Mouse (Mus musculus): Measurements from ENCODE around the gene Skap2.

DNA sequence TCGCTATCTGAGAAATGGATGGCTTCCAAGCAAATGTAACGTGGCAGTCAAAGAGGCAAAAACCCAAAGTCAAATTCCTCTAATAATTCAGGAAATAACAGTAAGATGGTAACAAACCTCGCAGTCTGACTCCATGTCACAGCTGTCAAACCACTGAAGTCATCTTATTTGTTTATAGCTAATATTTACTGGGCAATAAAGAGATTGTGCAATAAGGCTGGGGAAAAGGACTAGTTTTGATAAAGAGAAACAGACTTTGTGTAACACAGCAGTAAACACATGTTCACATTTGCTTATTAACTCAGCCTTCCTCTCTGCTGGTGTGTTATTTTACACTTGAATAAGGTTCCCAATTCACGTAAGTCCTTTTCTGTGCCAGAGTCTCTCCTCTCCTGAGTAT lies 148.8 kb downstream of the Skap2 start:
- TF ChIP-seq MAX (IDR thresholded peaks at IDR 0.05; ENCODE audit: low read depth) (no peak), MYOG (IDR thresholded peaks at IDR 0.05; ENCODE audit: control insufficient read depth in 1 of 3, insufficient read depth in 1 of 3, insufficient read length in 2 of 3, low read depth in 2 of 3) (no peak), POLR2A (IDR thresholded peaks at IDR 0.05; ENCODE audit: insufficient read length, low read depth) (no peak), TCF12 (IDR thresholded peaks at IDR 0.05; ENCODE audit: insufficient read depth, poor library complexity, severe bottlenecking) (no peak), POLR2AphosphoS2 (IDR thresholded peaks at IDR 0.05; ENCODE audit: insufficient read length, low read depth) (no peak), MYOD1 (IDR thresholded peaks at IDR 0.05; ENCODE audit: control insufficient read depth in 1 of 3, insufficient read length in 2 of 3, low read depth in 2 of 3) (no peak), CEBPB (IDR thresholded peaks at IDR 0.05; ENCODE audit: insufficient read depth, poor library complexity, severe bottlenecking) (no peak), SRF (IDR thresholded peaks at IDR 0.05; ENCODE audit: control insufficient read depth, insufficient read length, low read depth) (no peak), TCF3 (IDR thresholded peaks at IDR 0.05; ENCODE audit: insufficient read length, low read depth) (no peak)

All from myocyte (in vitro differentiated cells).